Mouse (Mus musculus): ENCODE measurements around the gene Zfp324. TPM values are rescaled to one million over a fixed set of nuclear protein-coding genes. Genes with fewer than 3 reads are reported as not detected.

Gene Zfp324
- polyA plus RNA-seq, 1 experiment from 2014 or later = 5.9 TPM

GRCm38 (mm10) chr7:12997230-12997629 is 31.6 kb downstream of the Zfp324 start:
- Histone ChIP-seq H3K4me1 (no peaks in the 10 kb centered on the region), H3K27ac (replicated peaks) (no peak overlapping the region), H3K4me2 (no peak overlapping the region), H3K9me3 (no peaks in the 10 kb centered on the region), H3K4me3 (no peak overlapping the region), H3K36me3 (no peaks in the 10 kb centered on the region), H3K9ac (no peak overlapping the region), H3K27me3 (replicated peaks) (no peaks in the 10 kb centered on the region)
- ATAC-seq (ENCODE audit: extremely low read depth, insufficient number of reproducible peaks, low FRiP score, low TSS enrichment) = no peak
- 57% methylated on average over 5 of the region's 5 CpGs for WGBS

DNA sequence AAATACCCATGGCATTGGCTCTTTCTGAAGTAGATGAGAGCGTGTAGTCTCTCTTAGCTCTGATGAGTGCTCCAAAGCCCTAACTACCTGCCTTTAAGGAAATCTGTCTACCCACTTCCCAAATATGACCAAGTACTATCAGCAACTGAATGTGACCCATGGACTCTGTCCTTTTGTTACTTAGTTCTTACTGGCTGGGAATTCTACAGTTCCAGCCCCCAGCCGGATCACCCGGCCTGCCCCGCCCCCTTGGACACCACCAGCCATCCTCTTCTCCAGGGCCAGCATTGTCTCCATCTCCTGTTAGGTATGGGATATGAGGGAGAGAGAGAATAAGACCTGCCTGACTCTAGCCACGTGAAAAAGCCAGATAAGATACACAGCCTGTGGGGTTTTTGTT is 32.4 kb downstream of the Zfp324 start, which contains the start of gene Slc27a5:
Gene Slc27a5, minus strand, starts transcription at position 140 of the 400 bp plus-strand sequence.
- Histone ChIP-seq H3K4me2 (no peak within 1 kb of the TSS), H3K4me3 (no peak within 1 kb of the TSS), H3K36me3 (no peaks in the 10 kb centered on the region), H3K27ac (replicated peaks) (no peak within 1 kb of the TSS), H3K9me3 (no peaks in the 10 kb centered on the region), H3K27me3 (replicated peaks) (no peaks in the 10 kb centered on the region), H3K9ac (no peak within 1 kb of the TSS), H3K4me1 (no peaks in the 10 kb centered on the region)
- ATAC-seq (ENCODE audit: extremely low read depth, insufficient number of reproducible peaks, low FRiP score, low TSS enrichment) = no peak
- 69% methylated on average over 5 of the region's 5 CpGs for WGBS

DNA sequence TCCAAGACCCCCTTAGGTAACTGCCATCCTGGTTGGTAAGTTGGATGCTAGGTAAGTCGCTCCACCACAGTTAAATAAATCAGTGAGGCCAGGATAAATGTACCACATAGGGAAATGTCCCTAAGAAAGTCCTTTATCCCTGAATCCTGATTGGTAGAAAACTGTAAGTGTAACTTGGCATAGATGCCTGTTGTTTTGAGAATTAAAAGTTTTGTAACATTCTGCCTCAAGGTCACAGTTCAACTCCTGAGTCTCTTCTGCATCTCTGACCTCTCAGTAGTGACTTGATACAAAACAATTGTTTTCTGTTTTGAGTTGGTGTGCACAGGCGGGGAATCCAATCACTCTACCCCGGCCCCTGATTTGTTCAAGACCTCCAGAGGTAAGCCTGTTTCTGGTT is 33.2 kb downstream of the Zfp324 start, which contains the start of gene Trim28:
Gene Trim28, plus strand, starts transcription at position 264 of the 400 bp plus-strand sequence.
- no peak within 1 kb of the TSS for H3K27ac ChIP-seq (replicated peaks)
- H3K4me3 ChIP-seq = no peak within 1 kb of the TSS
- H3K27me3 ChIP-seq (replicated peaks) = no peaks in the 10 kb centered on the region
- no peak for ATAC-seq (ENCODE audit: extremely low read depth, insufficient number of reproducible peaks, low FRiP score, low TSS enrichment)
- 66% methylated on average over 3 of the region's 3 CpGs for WGBS
- H3K4me2 ChIP-seq = no peak within 1 kb of the TSS
- peaks cover 6% of the 10 kb centered on the region for H3K36me3 ChIP-seq
- H3K9me3 ChIP-seq = no peaks in the 10 kb centered on the region
- no peaks in the 10 kb centered on the region for H3K4me1 ChIP-seq
- no peak within 1 kb of the TSS for H3K9ac ChIP-seq

DNA sequence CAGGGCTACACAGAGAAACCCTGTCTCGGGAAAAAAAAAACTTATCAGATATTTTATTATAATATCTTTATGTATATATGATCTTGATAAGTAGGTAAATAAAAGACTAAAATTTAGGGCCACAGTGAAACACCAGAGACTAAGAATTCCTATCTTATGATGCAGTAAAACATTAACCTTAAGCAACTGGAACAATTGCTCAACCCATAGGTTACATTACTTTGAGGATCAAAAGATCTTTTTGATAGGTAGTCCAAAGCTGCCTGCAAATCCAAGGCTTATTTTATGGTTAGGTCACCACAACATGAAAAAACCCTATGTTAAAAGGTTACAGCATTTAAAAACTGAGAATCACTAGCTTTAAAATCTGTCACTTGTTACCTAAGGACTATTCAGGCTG is 35.9 kb downstream of the Zfp324 start:
- Histone ChIP-seq H3K4me2 (no peak overlapping the region), H3K36me3 (peaks cover 28% of the 10 kb centered on the region), H3K4me3 (no peak overlapping the region), H3K27me3 (replicated peaks) (no peaks in the 10 kb centered on the region), H3K4me1 (no peaks in the 10 kb centered on the region), H3K27ac (replicated peaks) (no peak overlapping the region), H3K9ac (no peak overlapping the region), H3K9me3 (no peaks in the 10 kb centered on the region)
- 63% methylated on average over 1 of the region's 1 CpGs for WGBS
- ATAC-seq (ENCODE audit: extremely low read depth, insufficient number of reproducible peaks, low FRiP score, low TSS enrichment) = no peak

- peaks cover 16% of the 10 kb centered on the region for H3K27me3 ChIP-seq (replicated peaks)
- peaks cover 10% of the 10 kb centered on the region; the same call in 1 of the 2 replicates for H3K4me1 ChIP-seq
- H3K4me2 ChIP-seq = no peak overlapping the region
- no peak overlapping the region for H3K4me3 ChIP-seq
- WGBS = 70% methylated on average over 5 of the region's 5 CpGs
- H3K9ac ChIP-seq = no peak overlapping the region
- no peaks in the 10 kb centered on the region for H3K9me3 ChIP-seq
- no peak overlapping the region for H3K27ac ChIP-seq (replicated peaks)
- no peak for ATAC-seq (ENCODE audit: extremely low read depth, insufficient number of reproducible peaks, low FRiP score, low TSS enrichment)
- peaks cover 46% of the 10 kb centered on the region for H3K36me3 ChIP-seq
Measured at GRCm38 (mm10) chr7:13003380-13003779, 37.7 kb downstream of the Zfp324 start.

DNA sequence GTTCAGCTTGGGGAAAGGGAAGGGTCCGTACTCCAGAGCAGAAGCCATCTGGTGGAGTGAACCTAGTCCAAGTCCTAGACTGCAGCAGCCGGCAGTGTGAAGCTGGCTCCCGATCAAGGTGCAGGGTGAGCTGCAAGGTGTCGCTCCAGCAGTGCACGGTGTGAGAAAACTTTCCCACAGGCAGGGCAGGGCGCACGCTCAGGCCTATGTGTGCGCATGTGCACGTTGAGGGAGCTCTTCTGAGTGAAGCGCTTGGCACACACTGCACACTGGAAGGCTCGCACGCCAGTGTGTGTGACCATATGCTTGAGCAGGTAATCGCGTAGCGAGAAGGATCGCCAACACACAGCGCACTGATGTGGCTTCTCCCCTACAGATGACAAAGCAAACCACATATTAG is 40.4 kb downstream of the Zfp324 start:
- no peak overlapping the region for H3K27ac ChIP-seq (replicated peaks)
- no peaks in the 10 kb centered on the region for H3K9me3 ChIP-seq
- WGBS = 84% methylated on average over 17 of the region's 17 CpGs
- no peak overlapping the region for H3K4me3 ChIP-seq
- H3K9ac ChIP-seq = no peak overlapping the region
- H3K4me2 ChIP-seq = no peak overlapping the region
- H3K4me1 ChIP-seq = peaks cover 23% of the 10 kb centered on the region
- H3K27me3 ChIP-seq (replicated peaks) = peaks cover 16% of the 10 kb centered on the region
- ATAC-seq (ENCODE audit: extremely low read depth, insufficient number of reproducible peaks, low FRiP score, low TSS enrichment) = no peak
- peaks cover 47% of the 10 kb centered on the region for H3K36me3 ChIP-seq

GRCm38 (mm10) chr7:13006531-13006930 is 40.9 kb downstream of the Zfp324 start:
- H3K4me3 ChIP-seq = no peak overlapping the region
- no peak overlapping the region for H3K4me2 ChIP-seq
- whole genome bisulfite sequencing = 87% methylated on average over 10 of the region's 10 CpGs
- H3K36me3 ChIP-seq = peaks cover 47% of the 10 kb centered on the region
- no peak overlapping the region for H3K27ac ChIP-seq (replicated peaks)
- no peak for ATAC-seq (ENCODE audit: extremely low read depth, insufficient number of reproducible peaks, low FRiP score, low TSS enrichment)
- H3K9ac ChIP-seq = no peak overlapping the region
- peaks cover 16% of the 10 kb centered on the region for H3K27me3 ChIP-seq (replicated peaks)
- H3K4me1 ChIP-seq = peaks cover 23% of the 10 kb centered on the region
- H3K9me3 ChIP-seq = no peaks in the 10 kb centered on the region

DNA sequence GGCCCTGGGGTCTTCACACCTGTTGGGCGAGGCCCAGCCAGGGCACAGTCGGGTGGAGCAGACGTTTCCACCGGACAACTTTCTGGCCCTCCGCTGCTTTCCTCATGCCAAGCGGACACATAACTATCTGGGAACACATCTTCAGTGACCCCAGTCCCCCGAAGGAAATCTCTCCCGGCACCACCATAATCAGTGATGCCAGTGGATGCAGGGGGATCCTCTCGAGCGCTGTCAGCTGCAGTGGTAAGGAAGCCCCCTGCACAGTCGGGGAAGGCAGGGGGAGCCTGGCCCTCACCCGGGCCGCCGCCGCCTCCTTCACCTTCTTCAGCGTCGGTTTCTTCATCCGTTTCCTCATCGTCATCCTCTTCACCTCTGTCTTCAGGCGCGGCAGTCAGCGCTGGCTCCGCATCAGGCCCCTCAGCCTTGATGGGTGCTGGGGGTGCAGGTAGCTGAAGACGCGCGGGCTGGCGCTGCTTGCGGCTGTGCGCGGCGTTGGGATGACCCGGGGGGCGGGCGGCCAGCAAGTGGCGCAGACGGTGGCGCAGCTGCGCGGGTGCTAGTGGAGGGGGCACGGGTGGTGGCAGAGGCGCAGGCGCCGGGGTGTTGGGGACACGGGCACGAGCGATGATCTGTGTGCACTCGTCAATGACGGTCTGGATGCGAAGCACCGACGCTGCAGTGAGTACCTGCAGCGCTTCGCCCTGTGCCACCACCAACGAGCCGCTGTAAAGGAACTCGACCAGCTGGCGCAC is 41.9 kb downstream of the Zfp324 start:
- peaks cover 16% of the 10 kb centered on the region for H3K27me3 ChIP-seq (replicated peaks)
- no peak for ATAC-seq (ENCODE audit: extremely low read depth, insufficient number of reproducible peaks, low FRiP score, low TSS enrichment)
- no peak overlapping the region for H3K4me2 ChIP-seq
- 37% methylated on average over 57 of the region's 57 CpGs for WGBS
- H3K4me3 ChIP-seq = no peak overlapping the region
- peaks cover 23% of the 10 kb centered on the region for H3K4me1 ChIP-seq
- H3K9ac ChIP-seq = peak overlapping the region; percentile 59
- H3K36me3 ChIP-seq = peaks cover 47% of the 10 kb centered on the region
- H3K27ac ChIP-seq (replicated peaks) = no peak overlapping the region
- no peaks in the 10 kb centered on the region for H3K9me3 ChIP-seq

- H3K27me3 ChIP-seq (replicated peaks) = peaks cover 16% of the 10 kb centered on the region
- WGBS = under 1% methylated on average over 42 of the region's 42 CpGs
- peaks cover 23% of the 10 kb centered on the region for H3K4me1 ChIP-seq
- H3K9ac ChIP-seq = peak overlapping the region; percentile 88
- H3K4me2 ChIP-seq = peak overlapping the region; percentile 95
- H3K9me3 ChIP-seq = no peaks in the 10 kb centered on the region
- H3K4me3 ChIP-seq = peak overlapping the region; percentile 64
- H3K36me3 ChIP-seq = peaks cover 38% of the 10 kb centered on the region
- peak overlapping the region; percentile 94 for H3K27ac ChIP-seq (replicated peaks)
- ATAC-seq (ENCODE audit: extremely low read depth, insufficient number of reproducible peaks, low FRiP score, low TSS enrichment) = peak; percentile 80
Measured at GRCm38 (mm10) chr7:13009143-13010004, 43.7 kb downstream of the Zfp324 start.

DNA sequence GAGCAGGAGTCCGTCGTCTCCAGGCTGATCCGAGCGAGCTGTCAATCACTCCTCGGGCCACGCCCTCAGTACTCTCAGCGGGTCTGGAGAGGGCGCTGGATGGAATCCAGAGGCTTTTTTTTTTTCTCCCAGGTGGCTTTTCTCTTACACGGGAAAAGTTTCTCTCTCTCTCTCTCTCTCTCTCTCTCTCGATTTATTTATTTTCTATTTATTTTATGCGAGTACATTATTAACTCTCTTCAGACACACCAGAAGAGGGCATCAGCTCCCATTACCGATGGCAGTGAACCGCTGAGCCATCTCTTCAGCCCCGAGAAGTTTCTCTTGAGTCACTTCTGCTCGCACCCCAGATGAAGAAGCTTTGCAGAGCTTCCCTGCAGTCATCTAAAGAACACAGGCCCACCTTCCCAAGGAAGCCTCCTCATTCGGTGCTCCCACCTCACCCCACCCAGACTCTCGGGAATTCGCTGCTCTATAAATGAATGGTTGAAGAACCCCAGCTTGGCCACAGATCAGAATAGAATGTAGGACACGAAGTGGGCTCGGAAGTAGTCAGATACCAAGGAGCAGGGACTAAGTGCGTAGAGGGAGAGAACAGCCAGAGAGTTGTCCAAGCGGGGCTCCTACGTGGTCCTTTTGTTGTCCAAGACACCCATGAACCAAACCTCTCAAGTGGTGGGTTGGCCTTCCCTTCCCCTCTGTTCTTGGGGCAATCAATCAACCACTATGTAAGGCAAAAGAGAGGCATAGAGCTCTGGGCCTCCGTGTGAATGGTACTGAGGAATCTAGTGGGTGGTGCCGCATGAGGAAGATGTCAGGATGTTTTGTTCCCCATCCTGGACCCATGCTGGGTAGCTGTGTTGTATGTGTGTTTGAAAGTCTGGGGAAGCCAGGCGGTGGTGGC is 44.6 kb downstream of the Zfp324 start, which contains the start of gene Zbtb45:
Gene Zbtb45, minus strand, starts transcription at position 30 of the 904 bp plus-strand sequence.
- Histone ChIP-seq H3K9ac (peak within 1 kb of the TSS; percentile 88), H3K4me2 (peak within 1 kb of the TSS; percentile 95), H3K27me3 (replicated peaks) (peaks cover 16% of the 10 kb centered on the region), H3K4me3 (peak within 1 kb of the TSS; percentile 64), H3K36me3 (peaks cover 30% of the 10 kb centered on the region), H3K4me1 (peaks cover 23% of the 10 kb centered on the region), H3K9me3 (no peaks in the 10 kb centered on the region), H3K27ac (replicated peaks) (peak within 1 kb of the TSS; percentile 94)
- WGBS = 14% methylated on average over 26 of the region's 26 CpGs
- no peak; the same call in 1 of the 2 replicates for ATAC-seq (ENCODE audit: extremely low read depth, insufficient number of reproducible peaks, low FRiP score, low TSS enrichment)

Data from heart, embryonic 13.5 days (tissue).